Mouse (Mus musculus) hindbrain, embryonic 13.5 days (tissue): ENCODE results near the gene Gjb6. TPM values are rescaled to one million over a fixed set of nuclear protein-coding genes. Genes with fewer than 3 reads are reported as not detected.

Source experiments
- ATAC-seq: fragments of 200-750 bp; cut with Nextera tagmentation; 2 replicates; pipeline ENCODE4 v1.8.0; 2017; ENCODE audit warnings: moderate TSS enrichment; ENCODE audit not compliant: low FRiP score
- H3K27ac ChIP-seq: fragments of 300-500 bp; sonication (generic); 2 replicates; pipeline ENCODE4 v1.5.1; 2015; ENCODE audit warnings: inconsistent platforms, mild to moderate bottlenecking, moderate library complexity
- H3K27me3 ChIP-seq: fragments of 300-500 bp; sonication (generic); 2 replicates; pipeline ENCODE4 v1.6.1; 2015; ENCODE audit warnings: mild to moderate bottlenecking, inconsistent platforms
- H3K36me3 ChIP-seq: fragments of 300-500 bp; sonication (generic); 2 replicates; pipeline ENCODE4 v1.6.1; 2015; ENCODE audit warnings: mild to moderate bottlenecking, inconsistent platforms
- H3K4me1 ChIP-seq: fragments of 300-500 bp; sonication (generic); replicated peaks from 2 replicates; pipeline ENCODE4 v1.6.1; 2015; ENCODE audit warnings: inconsistent platforms
- H3K4me2 ChIP-seq: fragments of 300-500 bp; sonication (generic); 2 replicates; pipeline ENCODE4 v1.6.1; 2015; ENCODE audit warnings: inconsistent platforms, mild to moderate bottlenecking, moderate library complexity
- H3K4me3 ChIP-seq: fragments of 300-500 bp; sonication (generic); 2 replicates; pipeline ENCODE4 v1.5.1; 2015; ENCODE audit warnings: mild to moderate bottlenecking, inconsistent platforms
- H3K9ac ChIP-seq: fragments of 300-500 bp; sonication (generic); 2 replicates; pipeline ENCODE4 v1.6.1; 2015; ENCODE audit warnings: mild to moderate bottlenecking, inconsistent platforms
- H3K9me3 ChIP-seq: fragments of 300-500 bp; sonication (generic); 2 replicates; pipeline ENCODE4 v1.6.1; 2016; ENCODE audit warnings: inconsistent platforms
- WGBS: fragments of 180-500 bp; shearing (Covaris S2); methylation state at CpG from one replicate; pipeline ENCODE4 v1.1.7; 2015; 5-methylcytosine and 5-hydroxymethylcytosine counted together
- polyA plus RNA-seq: library from polyadenylated mRNA; unstranded; fragments of >200 nt; fragmentation: Nextera tagmentation; extraction: Ambion mirVana; gene quantifications from 2 replicates; pipeline ENCODE4 v1.2.1, GENCODE M21; 2015

Gjb6 gene
- polyA plus RNA-seq, 1 experiment from 2014 or later, result 18.0 TPM

DNA sequence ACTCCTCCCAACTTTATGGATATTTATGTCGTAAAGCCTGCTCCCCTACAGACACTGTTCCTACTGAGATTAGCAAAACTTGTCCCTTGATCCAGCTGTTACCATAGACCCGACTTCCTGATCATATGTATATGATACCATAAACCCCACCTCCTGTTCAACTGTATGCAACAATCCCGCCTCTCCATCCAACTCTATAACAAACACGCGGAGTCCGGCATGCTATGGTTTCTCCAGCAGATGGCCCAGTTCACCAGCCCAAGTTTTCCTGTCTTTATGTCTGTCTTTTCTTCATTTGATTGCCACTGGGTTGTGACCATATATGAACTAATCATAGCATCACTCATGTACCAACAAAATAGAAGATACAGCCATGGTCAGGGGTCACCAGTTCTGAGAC is 57.9 kb downstream of the Gjb6 start:
- Histone ChIP-seq H3K4me2 (no peak overlapping the region), H3K36me3 (no peaks in the 10 kb centered on the region), H3K4me1 (no peaks in the 10 kb centered on the region), H3K9ac (no peak overlapping the region), H3K27ac (no peak overlapping the region), H3K9me3 (no peaks in the 10 kb centered on the region), H3K27me3 (no peaks in the 10 kb centered on the region), H3K4me3 (no peak overlapping the region)
- WGBS, result 87% methylated on average over 6 of the region's 6 CpGs
- no peak for ATAC-seq

Other genes starting within 250 kb of the Gjb6 start
- gene Zmym2, start 247.0 kb downstream of the Gjb6 start, polyA plus RNA-seq, result 70.1 and 77.0 TPM in 2 replicates
- gene Gja3, start 75.5 kb downstream of the Gjb6 start, polyA plus RNA-seq, result 0.27 and 0.69 TPM in 2 replicates
- 15.3 and 17.0 TPM in 2 replicates for gene Gjb2, start 28.9 kb downstream of the Gjb6 start, polyA plus RNA-seq
- not detected in 2 replicates for gene Gm4491, start 17.7 kb downstream of the Gjb6 start, polyA plus RNA-seq